Mouse (Mus musculus) stomach, embryonic 15.5 days (tissue): ENCODE measurements around the gene Morn1. TPM values are rescaled to one million over a fixed set of nuclear protein-coding genes. Genes with fewer than 3 reads are reported as not detected.

Experiments used
- ATAC-seq: fragments of 200-750 bp; cut with Nextera tagmentation; 2 replicates; pipeline ENCODE4 v1.8.0; 2017; ENCODE audit warnings: low read depth, moderate number of reproducible peaks, moderate TSS enrichment; ENCODE audit not compliant: insufficient read depth, low FRiP score
- H3K27ac ChIP-seq: fragments of 300-500 bp; sonication (generic); 2 replicates; pipeline ENCODE4 v1.5.1; 2015; ENCODE audit warnings: mild to moderate bottlenecking, inconsistent platforms
- H3K27me3 ChIP-seq: fragments of 300-500 bp; sonication (generic); replicated peaks from 2 replicates; pipeline ENCODE4 v1.6.1; 2015; ENCODE audit warnings: inconsistent platforms
- H3K36me3 ChIP-seq: fragments of 300-500 bp; sonication (generic); 2 replicates; pipeline ENCODE4 v1.6.1; 2015; ENCODE audit warnings: inconsistent platforms
- H3K4me1 ChIP-seq: fragments of 300-500 bp; sonication (generic); 2 replicates; pipeline ENCODE4 v1.6.1; 2015; ENCODE audit warnings: inconsistent platforms
- H3K4me2 ChIP-seq: fragments of 300-500 bp; sonication (generic); 2 replicates; pipeline ENCODE4 v1.6.1; 2015; ENCODE audit warnings: mild to moderate bottlenecking, inconsistent platforms
- H3K4me3 ChIP-seq: fragments of 300-500 bp; sonication (generic); replicated peaks from 2 replicates; pipeline ENCODE4 v1.5.1; 2015; ENCODE audit warnings: inconsistent platforms
- H3K9ac ChIP-seq: fragments of 300-500 bp; sonication (generic); 2 replicates; pipeline ENCODE4 v1.6.1; 2015; ENCODE audit warnings: inconsistent platforms
- H3K9me3 ChIP-seq: fragments of 300-500 bp; sonication (generic); 2 replicates; pipeline ENCODE4 v1.6.1; 2016; ENCODE audit warnings: inconsistent platforms
- WGBS: fragments of 180-500 bp; shearing (Covaris S2); methylation state at CpG from one replicate; pipeline ENCODE4 v1.1.7; 2015; 5-methylcytosine and 5-hydroxymethylcytosine counted together
- polyA plus RNA-seq: library from polyadenylated mRNA; unstranded; fragments of >200 nt; fragmentation: Nextera tagmentation; extraction: Ambion mirVana; gene quantifications from 2 replicates; pipeline ENCODE4 v1.2.1, GENCODE M21; 2015

Morn1 gene
- polyA plus RNA-seq, 1 experiment from 2014 or later: 5.3 TPM

DNA sequence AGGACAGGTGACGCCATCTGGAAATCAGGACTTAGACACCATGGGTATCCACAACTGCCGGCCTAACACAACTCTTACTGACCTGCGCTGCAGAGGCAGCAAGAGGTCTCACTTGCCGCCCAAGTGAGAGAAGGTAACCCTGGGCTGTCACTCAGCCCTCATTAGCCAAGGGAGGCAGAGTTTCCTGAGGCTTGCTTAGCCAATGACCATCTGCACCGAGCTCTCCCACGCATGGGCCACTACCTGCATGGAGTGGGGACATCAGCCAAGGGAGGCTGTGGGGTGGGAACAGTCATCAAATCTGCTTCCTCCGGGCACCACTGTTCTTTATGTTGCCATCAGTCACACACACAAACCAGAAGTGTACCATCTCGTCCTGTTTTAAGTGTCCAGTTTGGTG is 9.6 kb downstream of the Morn1 start:
- 81% methylated on average over 8 of the region's 8 CpGs for WGBS
- no peaks in the 10 kb centered on the region for H3K27me3 ChIP-seq
- H3K36me3 ChIP-seq: 0 out of 2 replicates have a peak, but pooled peaks cover 2% of the 10 kb centered on the region
- H3K4me1 ChIP-seq: 0 out of 2 replicates have a peak, but pooled peaks cover 5% of the 10 kb centered on the region
- H3K4me2 ChIP-seq: no peak overlapping the region
- H3K9ac ChIP-seq: no peak overlapping the region
- no peak overlapping the region for H3K4me3 ChIP-seq
- ATAC-seq: no peak
- no peak overlapping the region for H3K27ac ChIP-seq
- no peaks in the 10 kb centered on the region for H3K9me3 ChIP-seq

DNA sequence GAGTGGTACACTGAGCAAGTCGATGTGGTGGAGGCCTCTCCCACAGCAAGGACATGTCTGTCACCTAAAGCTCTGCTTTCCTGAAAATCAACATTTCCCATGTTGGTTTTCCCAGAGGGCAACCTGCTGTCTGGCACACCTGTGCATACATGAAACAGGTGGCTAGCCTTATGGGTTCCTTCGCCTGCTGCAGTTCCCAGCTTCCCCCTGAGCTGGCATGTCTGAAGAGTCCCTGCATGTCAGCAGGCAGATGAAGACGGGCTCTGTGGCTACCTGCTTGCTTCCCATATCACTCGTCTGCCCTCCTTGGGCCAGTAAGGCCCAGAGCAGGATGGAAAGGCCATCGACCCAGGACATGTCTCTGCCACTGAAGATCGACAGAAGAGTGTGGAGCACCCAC is 11.1 kb downstream of the Morn1 start:
- H3K36me3 ChIP-seq: no peaks in the 10 kb centered on the region
- H3K4me1 ChIP-seq: 0 out of 2 replicates have a peak, but pooled peaks cover 5% of the 10 kb centered on the region
- H3K27me3 ChIP-seq: no peaks in the 10 kb centered on the region
- no peaks in the 10 kb centered on the region for H3K9me3 ChIP-seq
- H3K4me2 ChIP-seq: no peak overlapping the region
- WGBS: 81% methylated on average over 6 of the region's 6 CpGs
- H3K9ac ChIP-seq: no peak overlapping the region
- ATAC-seq: no peak
- H3K27ac ChIP-seq: no peak overlapping the region
- H3K4me3 ChIP-seq: no peak overlapping the region

DNA sequence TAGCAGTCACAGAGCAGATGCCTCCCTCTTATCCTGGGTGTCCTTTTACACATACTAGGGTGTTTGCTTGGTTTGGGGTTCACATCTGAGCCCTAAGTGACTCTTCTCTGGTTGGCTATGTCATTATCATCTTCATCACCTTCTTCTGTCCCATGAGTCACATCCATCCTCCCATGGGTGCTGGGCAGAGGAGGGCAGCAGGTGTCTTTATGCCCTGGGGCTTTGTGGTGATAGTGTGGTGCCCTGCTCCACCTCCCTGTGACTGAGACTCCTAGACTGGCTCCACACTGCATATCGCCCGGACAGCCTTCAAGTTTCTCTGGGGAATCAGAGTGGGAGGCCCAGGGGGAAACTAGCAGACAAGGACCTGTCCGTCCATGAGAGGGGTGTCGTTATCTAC is 12.2 kb downstream of the Morn1 start:
- 80% methylated on average over 4 of the region's 4 CpGs for WGBS
- no peak overlapping the region for H3K4me3 ChIP-seq

DNA sequence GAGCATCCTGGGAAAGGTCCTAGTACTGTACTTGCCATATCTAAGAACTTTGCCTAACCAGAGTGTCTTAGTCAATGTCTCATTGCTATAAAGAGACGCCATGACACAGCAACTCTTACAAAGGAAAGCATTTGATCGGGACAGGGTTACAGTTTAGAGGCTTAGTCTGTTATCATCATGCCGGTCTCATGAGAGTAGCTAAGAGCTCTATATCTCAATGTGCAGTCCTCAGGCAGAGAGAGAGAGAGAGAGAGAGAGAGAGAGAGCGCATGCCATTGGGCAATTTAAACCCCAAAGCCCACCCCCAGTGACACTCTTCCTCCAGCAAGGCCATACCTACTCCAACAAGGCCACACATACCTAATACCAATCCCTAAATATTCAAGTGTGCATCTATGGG is 21.5 kb downstream of the Morn1 start:
- H3K27ac ChIP-seq: no peak overlapping the region
- H3K36me3 ChIP-seq: no peaks in the 10 kb centered on the region
- H3K27me3 ChIP-seq: no peaks in the 10 kb centered on the region
- no peaks in the 10 kb centered on the region for H3K9me3 ChIP-seq
- H3K9ac ChIP-seq: no peak overlapping the region
- 91% methylated on average over 4 of the region's 4 CpGs for WGBS
- H3K4me1 ChIP-seq: no peaks in the 10 kb centered on the region
- ATAC-seq: no peak
- no peak overlapping the region for H3K4me2 ChIP-seq
- H3K4me3 ChIP-seq: no peak overlapping the region

More for the DNA sequence above, 12.2 kb downstream of the Morn1 start:
- Histone ChIP-seq H3K4me2 (no peak overlapping the region), H3K9ac (no peak overlapping the region), H3K4me1 (0 out of 2 replicates have a peak, but pooled peaks cover 5% of the 10 kb centered on the region), H3K27ac (no peak overlapping the region), H3K27me3 (no peaks in the 10 kb centered on the region), H3K36me3 (no peaks in the 10 kb centered on the region), H3K9me3 (no peaks in the 10 kb centered on the region)
- ATAC-seq: no peak

DNA sequence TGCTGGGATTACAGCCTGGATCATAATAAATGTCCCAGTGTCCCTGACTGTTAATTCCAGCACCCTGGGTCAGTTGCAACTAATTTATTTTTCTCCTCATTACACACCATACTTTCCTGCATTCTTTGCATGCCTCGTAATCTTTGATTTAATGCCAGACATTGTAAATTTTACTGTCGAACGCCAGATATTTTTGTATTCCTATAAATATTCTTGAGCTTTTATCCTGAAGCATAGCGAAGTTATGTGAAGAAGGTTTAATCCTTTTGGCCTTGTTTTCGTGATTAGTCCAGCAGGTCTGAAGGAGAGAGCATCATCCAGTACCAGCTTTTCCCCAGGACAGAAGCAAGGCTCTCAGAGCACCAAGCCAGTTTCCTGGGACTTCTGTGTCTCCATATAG is 23.1 kb downstream of the Morn1 start:
- no peak overlapping the region for H3K9ac ChIP-seq
- WGBS: 57% methylated on average over 5 of the region's 5 CpGs
- no peaks in the 10 kb centered on the region for H3K36me3 ChIP-seq
- no peak overlapping the region for H3K4me2 ChIP-seq
- peaks cover 5% of the 10 kb centered on the region; the same call in 1 of the 2 replicates for H3K4me1 ChIP-seq
- no peaks in the 10 kb centered on the region for H3K9me3 ChIP-seq
- ATAC-seq: no peak
- peak overlapping the region; percentile 44; the same call in 1 of the 2 replicates for H3K27ac ChIP-seq
- H3K27me3 ChIP-seq: no peaks in the 10 kb centered on the region
- H3K4me3 ChIP-seq: no peak overlapping the region

DNA sequence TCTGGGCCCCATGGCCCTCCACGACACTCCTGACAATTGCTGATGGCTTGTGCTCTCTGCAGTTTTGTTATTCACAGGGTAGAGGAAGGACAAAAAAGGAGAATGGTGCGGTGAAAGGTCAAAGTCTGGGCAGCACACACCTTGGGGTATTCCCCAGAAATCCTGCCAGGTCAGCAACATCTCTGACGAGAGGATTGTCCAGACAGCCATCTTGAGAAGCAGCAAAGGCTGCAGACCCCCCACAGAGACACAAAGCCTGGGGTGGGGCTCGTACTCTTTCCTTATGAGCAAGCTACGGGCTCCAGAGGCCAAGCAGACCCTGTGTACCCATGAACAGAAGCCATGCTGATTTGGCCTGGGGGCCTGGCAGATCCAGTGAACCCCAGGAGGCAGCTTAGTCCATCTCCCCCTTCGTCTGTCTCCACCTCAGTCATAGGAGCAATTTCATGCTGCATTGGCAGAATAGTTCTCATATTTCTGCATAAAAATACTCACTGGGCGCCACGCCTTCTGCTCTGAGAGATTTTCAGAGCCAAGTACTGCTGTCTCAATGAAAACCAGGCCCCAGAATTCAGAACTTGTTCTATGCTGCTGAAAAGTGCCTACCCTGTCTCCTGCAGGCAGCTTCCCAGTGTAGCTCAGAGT is 27.5 kb downstream of the Morn1 start:
- no peaks in the 10 kb centered on the region for H3K36me3 ChIP-seq
- H3K4me2 ChIP-seq: no peak overlapping the region
- peaks cover 5% of the 10 kb centered on the region; the same call in 1 of the 2 replicates for H3K4me1 ChIP-seq
- H3K9ac ChIP-seq: no peak overlapping the region
- no peak overlapping the region for H3K27ac ChIP-seq
- H3K27me3 ChIP-seq: no peaks in the 10 kb centered on the region
- no peaks in the 10 kb centered on the region for H3K9me3 ChIP-seq
- H3K4me3 ChIP-seq: no peak overlapping the region
- WGBS: 64% methylated on average over 8 of the region's 8 CpGs
- no peak for ATAC-seq

DNA sequence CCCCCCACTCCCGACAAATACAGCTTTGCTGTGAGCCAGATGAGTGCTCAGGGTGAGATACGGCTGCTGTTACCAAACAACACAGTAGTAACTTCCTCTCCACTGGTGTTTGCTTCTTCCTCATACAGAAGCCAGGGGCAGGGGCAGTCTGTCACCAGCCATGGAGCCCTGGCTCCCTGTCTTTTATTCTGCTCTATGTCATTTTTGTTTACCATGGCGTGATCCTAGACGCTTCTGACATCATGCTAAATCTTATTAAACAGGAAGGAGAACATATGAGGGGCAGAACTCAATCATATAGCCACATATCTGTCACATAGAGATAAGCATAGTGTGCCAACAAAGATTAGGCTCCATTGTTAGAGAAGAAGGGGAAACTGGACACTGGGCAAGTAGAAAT is 30.2 kb downstream of the Morn1 start:
- Histone ChIP-seq H3K36me3 (no peaks in the 10 kb centered on the region), H3K27ac (peak overlapping the region; percentile 68; the same call in 1 of the 2 replicates), H3K27me3 (no peaks in the 10 kb centered on the region), H3K4me2 (no peak overlapping the region), H3K9ac (no peak overlapping the region), H3K4me1 (peaks cover 22% of the 10 kb centered on the region), H3K4me3 (no peak overlapping the region), H3K9me3 (no peaks in the 10 kb centered on the region)
- no peak for ATAC-seq
- WGBS: 62% methylated on average over 4 of the region's 4 CpGs

DNA sequence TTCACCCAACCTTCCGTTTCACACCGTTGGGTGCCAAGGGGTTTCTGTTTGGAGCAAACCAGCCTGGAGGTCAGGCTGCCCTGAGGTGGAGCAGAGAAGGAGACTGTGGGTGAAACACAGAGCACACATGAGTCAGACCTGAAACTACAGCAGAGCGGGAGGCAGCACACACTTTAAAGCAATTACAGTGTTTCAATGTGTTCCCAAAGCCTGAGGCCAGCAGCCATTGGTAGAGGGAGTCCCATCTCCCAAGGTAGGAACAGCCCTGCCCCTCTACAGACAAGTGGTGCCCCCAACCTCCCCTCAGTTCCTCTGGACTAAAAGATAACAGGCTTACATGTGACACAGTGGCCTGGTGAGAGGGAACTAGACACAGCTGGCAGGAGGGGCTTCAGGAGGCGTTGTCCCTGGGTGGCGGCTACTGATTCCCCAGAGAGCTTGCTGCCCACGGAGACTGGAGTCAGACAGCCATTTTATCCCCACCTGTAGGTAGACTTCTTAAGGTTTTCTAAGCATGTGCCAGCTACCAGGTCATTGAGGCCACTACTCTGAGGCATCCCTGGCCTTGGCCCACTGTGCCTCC is 31.1 kb downstream of the Morn1 start:
- 74% methylated on average over 6 of the region's 6 CpGs for WGBS
- H3K4me3 ChIP-seq: no peak overlapping the region
- peaks cover 30% of the 10 kb centered on the region for H3K4me1 ChIP-seq
- no peaks in the 10 kb centered on the region for H3K36me3 ChIP-seq
- ATAC-seq: no peak
- H3K27ac ChIP-seq: no peak overlapping the region
- no peaks in the 10 kb centered on the region for H3K9me3 ChIP-seq
- H3K9ac ChIP-seq: no peak overlapping the region
- H3K4me2 ChIP-seq: no peak overlapping the region
- no peaks in the 10 kb centered on the region for H3K27me3 ChIP-seq

DNA sequence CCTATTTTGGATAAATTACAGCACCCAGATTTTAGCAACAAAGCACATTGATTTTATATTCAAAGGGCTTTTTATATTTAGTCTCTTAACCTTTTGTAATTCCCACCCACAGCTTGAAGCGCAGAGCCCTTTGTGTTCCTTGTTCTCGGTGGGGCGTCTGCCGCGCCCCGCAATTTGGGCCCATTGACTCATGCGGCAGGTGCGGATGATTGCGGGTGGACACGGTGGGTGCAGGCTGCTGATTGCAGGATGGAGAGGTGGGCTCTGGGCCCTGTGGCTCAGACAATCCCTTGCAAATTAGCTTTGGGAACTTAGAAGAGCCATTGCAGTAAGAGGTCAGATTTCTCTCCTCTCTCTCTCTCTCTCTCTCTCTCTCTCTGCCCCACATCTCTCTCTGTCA is 31.9 kb downstream of the Morn1 start:
- Histone ChIP-seq H3K27me3 (no peaks in the 10 kb centered on the region), H3K36me3 (no peaks in the 10 kb centered on the region), H3K4me3 (no peak overlapping the region), H3K27ac (no peak overlapping the region), H3K4me1 (peaks cover 38% of the 10 kb centered on the region), H3K9ac (no peak overlapping the region), H3K4me2 (no peak overlapping the region), H3K9me3 (no peaks in the 10 kb centered on the region)
- ATAC-seq: no peak
- 80% methylated on average over 10 of the region's 10 CpGs for WGBS

DNA sequence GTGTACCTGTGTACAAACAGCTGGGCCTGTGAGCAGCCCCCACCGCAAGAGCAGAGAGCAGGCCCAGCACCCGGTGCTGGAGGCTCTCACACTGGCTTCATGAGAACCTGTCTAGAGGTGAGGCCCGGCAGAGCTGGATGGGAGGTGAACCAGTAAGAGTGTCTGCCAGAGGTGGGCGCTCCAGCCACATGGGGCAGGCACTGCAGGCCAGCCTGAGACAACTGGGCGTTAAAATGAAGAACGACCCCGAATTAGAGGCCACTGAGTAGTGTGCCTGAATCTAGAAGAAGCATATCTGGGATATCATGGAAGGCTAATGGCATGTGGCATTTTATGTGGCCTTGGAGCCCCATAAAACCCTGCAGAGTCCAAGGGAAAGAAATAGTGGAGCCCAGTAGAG is 33.7 kb downstream of the Morn1 start:
- Histone ChIP-seq H3K4me2 (no peak overlapping the region), H3K4me3 (no peak overlapping the region), H3K9ac (no peak overlapping the region), H3K9me3 (no peaks in the 10 kb centered on the region), H3K4me1 (peaks cover 33% of the 10 kb centered on the region), H3K27ac (peak overlapping the region; percentile 90), H3K27me3 (no peaks in the 10 kb centered on the region), H3K36me3 (no peaks in the 10 kb centered on the region)
- 80% methylated on average over 7 of the region's 7 CpGs for WGBS
- ATAC-seq: no peak

DNA sequence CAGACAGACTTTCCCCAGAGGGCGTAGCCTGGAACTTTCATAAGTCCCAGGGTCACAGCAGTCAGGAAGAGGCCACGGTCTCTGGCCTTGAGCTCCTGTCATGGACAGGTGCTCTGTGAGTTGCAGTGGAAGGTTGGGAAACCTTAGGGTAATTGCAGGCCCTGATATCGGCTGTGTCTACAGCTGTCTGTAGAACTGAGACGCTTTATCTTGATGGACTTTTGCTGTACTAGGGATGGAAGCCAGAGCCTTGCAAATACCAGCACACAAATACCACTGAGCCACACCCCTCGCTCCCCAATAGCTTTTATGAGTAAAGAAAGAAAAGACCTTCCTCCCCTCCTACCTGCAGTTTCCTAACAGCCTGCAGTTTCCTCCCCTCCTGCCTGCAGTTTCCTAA is 34.2 kb downstream of the Morn1 start:
- peaks cover 35% of the 10 kb centered on the region for H3K4me1 ChIP-seq
- H3K4me2 ChIP-seq: 0 out of 2 replicates have a peak overlapping the region, but pooled peaks have one; percentile 6
- H3K27me3 ChIP-seq: no peaks in the 10 kb centered on the region
- H3K4me3 ChIP-seq: no peak overlapping the region
- ATAC-seq: peak; percentile 79
- H3K9me3 ChIP-seq: no peaks in the 10 kb centered on the region
- H3K36me3 ChIP-seq: no peaks in the 10 kb centered on the region
- no peak overlapping the region for H3K9ac ChIP-seq
- 47% methylated on average over 5 of the region's 5 CpGs for WGBS
- peak overlapping the region; percentile 90 for H3K27ac ChIP-seq

DNA sequence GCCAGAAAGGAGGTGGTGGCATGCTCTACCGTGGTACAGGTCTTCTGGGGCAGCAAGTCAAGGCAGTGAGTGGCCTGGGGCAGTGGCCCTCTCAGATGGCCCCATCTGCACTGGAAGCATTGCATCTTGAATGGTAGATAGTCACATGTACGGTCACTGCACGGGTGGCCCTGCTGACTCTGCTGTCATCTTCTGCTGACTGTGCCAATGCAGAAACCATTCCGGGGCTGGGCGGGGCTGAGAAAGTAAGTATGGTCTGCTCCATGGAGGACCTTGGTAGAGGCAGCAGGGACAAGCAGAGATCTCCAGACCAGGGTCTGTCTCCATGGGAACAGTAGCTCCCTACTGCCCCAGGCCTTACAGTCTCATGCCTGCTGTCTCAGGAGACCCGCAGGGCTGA is 34.8 kb downstream of the Morn1 start:
- ATAC-seq: no peak
- H3K4me1 ChIP-seq: peaks cover 36% of the 10 kb centered on the region
- H3K4me3 ChIP-seq: no peak overlapping the region
- no peaks in the 10 kb centered on the region for H3K9me3 ChIP-seq
- H3K27ac ChIP-seq: peak overlapping the region; percentile 90
- H3K9ac ChIP-seq: no peak overlapping the region
- H3K4me2 ChIP-seq: 0 out of 2 replicates have a peak overlapping the region, but pooled peaks have one; percentile 6
- 64% methylated on average over 6 of the region's 6 CpGs for WGBS
- no peaks in the 10 kb centered on the region for H3K27me3 ChIP-seq
- no peaks in the 10 kb centered on the region for H3K36me3 ChIP-seq
